14 mouse cellular contexts compared by ENCODE assay signal in the genomic region with DNA sequence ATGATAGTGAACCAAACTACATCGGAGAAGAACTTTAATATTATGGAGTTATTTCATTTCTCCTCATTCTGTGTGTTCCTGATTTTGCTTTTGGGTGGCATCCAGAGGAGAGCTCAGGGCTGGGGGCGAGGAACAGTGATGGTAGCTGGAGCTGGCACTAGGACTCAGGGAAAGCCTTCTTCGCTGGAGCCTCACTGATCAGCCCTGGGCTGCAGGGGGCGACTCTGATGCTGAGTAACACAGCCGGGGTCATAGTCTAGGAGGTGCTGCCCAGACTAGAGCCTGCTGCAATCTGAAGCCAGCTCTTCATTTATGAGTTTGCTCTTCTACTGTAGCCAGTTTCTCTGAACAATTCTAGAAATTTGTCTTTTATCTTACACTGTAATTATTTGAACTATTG.
DNase-seq lines count a peak whose midpoint lies in the region; TF ChIP-seq lines count a peak whose summit lies in the region.
"Had no signal": no experiment of that assay in that cellular context is flagged by ENCODE, and none has a peak within 500 bp of the region (broad histone marks: within the 10 kb centered on the region; RNA-seq: fewer than 3 reads in every experiment).

No protein-coding gene starts in this region.

- H3K27me3 ChIP-seq in heart, adult 2 months (ENCODE audit: control insufficient read depth, insufficient read depth, low read length): no peaks in the 10 kb centered on the region
- no peaks in the 10 kb centered on the region for H3K27me3 ChIP-seq in thymus, adult 2 months (ENCODE audit: control insufficient read depth, insufficient read depth, low read length)
- H3K27me3 ChIP-seq: embryonic facial prominence, embryonic 12.5 days; forebrain, embryonic 12.5 days; hindbrain, embryonic 15.5 days; limb, embryonic 12.5 days had no signal

- no peak for TF ChIP-seq POLR2A in heart, adult 2 months (IDR thresholded peaks at IDR 0.05; ENCODE audit: insufficient read depth, low read depth, low read length)
- no peak for TF ChIP-seq POLR2A in thymus, adult 2 months (IDR thresholded peaks at IDR 0.05; ENCODE audit: control insufficient read depth, extremely low read depth, insufficient read depth, low read length, poor library complexity)

- H3K36me3 ChIP-seq in heart, adult 2 months (ENCODE audit: control insufficient read depth, insufficient read depth, low read length): no peaks in the 10 kb centered on the region; the same call in 1 of the 2 replicates
- H3K36me3 ChIP-seq in thymus, adult 2 months (ENCODE audit: control insufficient read depth, insufficient read depth, low read length): peaks cover 50% of the 10 kb centered on the region

- DNase-seq in heart, adult 2 months: no peak
- DNase-seq in heart, postnatal 36 days: no peak
- DNase-seq in thymus, adult 2 months: peak; percentile 12
- DNase-seq in thymus, postnatal 0 days (ENCODE audit: low spot score): no peak
- DNase-seq in kidney, postnatal 14 days: peak; percentile 12
- DNase-seq in cerebellum, adult 11-12 months: no peak
- no peak for DNase-seq in spleen, postnatal 36 days (ENCODE audit: low spot score in 2 of 2)
- DNase-seq in cerebellum, adult 8-10 months: no peak
- DNase-seq: cerebellum, postnatal 14 days had no signal

- no peaks in the 10 kb centered on the region for H3K79me2 ChIP-seq in heart, adult 2 months (replicated peaks; ENCODE audit: control insufficient read depth, insufficient read depth, low read length)

- H3K4me3 ChIP-seq in heart, adult 2 months: no peak overlapping the region
- no peak overlapping the region for H3K4me3 ChIP-seq in thymus, adult 2 months (ENCODE audit: control insufficient read depth, insufficient read depth, low read length)
- H3K4me3 ChIP-seq: embryonic facial prominence, embryonic 12.5 days; forebrain, embryonic 12.5 days; hindbrain, embryonic 15.5 days; limb, embryonic 12.5 days; myocyte had no signal

- no peak for TF ChIP-seq EP300 in heart, adult 2 months (IDR thresholded peaks at IDR 0.05; ENCODE audit: insufficient read depth, low read depth, low read length)

- intact Hi-C loops in heart, adult 2 months (cut with DNase I): loop anchor here (10.0 kb wide), 1 partner anchor 608 kb away; no protein-coding TSS in a partner anchor
- intact Hi-C loops in heart, postnatal 36 days (cut with DNase I): no loop called here

- H3K27ac ChIP-seq in heart, adult 2 months: no peak overlapping the region
- H3K27ac ChIP-seq in thymus, adult 2 months (ENCODE audit: control insufficient read depth, insufficient read depth, low read length): no peak overlapping the region
- H3K27ac ChIP-seq: embryonic facial prominence, embryonic 12.5 days; forebrain, embryonic 12.5 days; hindbrain, embryonic 15.5 days; limb, embryonic 12.5 days had no signal

- no peaks in the 10 kb centered on the region for H3K4me1 ChIP-seq in heart, adult 2 months (ENCODE audit: control insufficient read depth, insufficient read depth, low read length)
- H3K4me1 ChIP-seq in thymus, adult 2 months (replicated peaks; ENCODE audit: control insufficient read depth, insufficient read depth, low read length): no peaks in the 10 kb centered on the region
- H3K4me1 ChIP-seq: embryonic facial prominence, embryonic 12.5 days; forebrain, embryonic 12.5 days; hindbrain, embryonic 15.5 days; limb, embryonic 12.5 days had no signal

- 0 out of 2 replicates have a peak, but pooled peaks have one; percentile 23 for TF ChIP-seq CTCF in heart, adult 2 months (IDR thresholded peaks at IDR 0.05)
- no peak for TF ChIP-seq CTCF in thymus, adult 2 months (IDR thresholded peaks at IDR 0.05; ENCODE audit: borderline replicate concordance, control insufficient read depth, extremely low read depth, insufficient read depth, low read length, poor library complexity)

- H3K9ac ChIP-seq in heart, adult 2 months (ENCODE audit: low read depth, low read length): no peak overlapping the region
- H3K9ac ChIP-seq: embryonic facial prominence, embryonic 12.5 days; forebrain, embryonic 12.5 days; hindbrain, embryonic 15.5 days; limb, embryonic 12.5 days had no signal

- WGBS in heart, adult 2 months: 85% methylated on average over 5 of the region's 5 CpGs
- WGBS in thymus, adult 2 months: 94% methylated on average over 5 of the region's 5 CpGs

Comparison
In these comparisons a context has a peak if more than half of its experiments do, and no peak if none do; other contexts are left out.
1. DNase-seq: peak in thymus, adult 2 months (single experiment) and kidney, postnatal 14 days (single experiment); none in heart, adult 2 months (0 of 2), heart, postnatal 36 days (0 of 2), thymus, postnatal 0 days (single experiment), cerebellum, adult 11-12 months (single experiment), spleen, postnatal 36 days (0 of 2) and cerebellum, adult 8-10 months (single experiment).